Mouse (Mus musculus): ENCODE data around the gene Abhd5.

Gene Abhd5

GRCm38 (mm10) chr9:122395816-122396215 is 44.4 kb downstream of the Abhd5 start:
- in situ Hi-C loops (cut with MboI; ENCODE audit: low pct_unique_long_range_greater_than_20kb in 1 of 2, low sequenced_read_pairs in 2 of 2, unreplicated experiment in 1 of 2): no loop called here

- in situ Hi-C loops (cut with MboI; ENCODE audit: low pct_unique_long_range_greater_than_20kb in 1 of 2, low sequenced_read_pairs in 2 of 2, unreplicated experiment in 1 of 2): no loop called here
Measured at GRCm38 (mm10) chr9:122397156-122397555, 45.7 kb downstream of the Abhd5 start.

GRCm38 (mm10) chr9:122398746-122399145 is 47.3 kb downstream of the Abhd5 start:
- in situ Hi-C loops (cut with MboI; ENCODE audit: low pct_unique_long_range_greater_than_20kb in 1 of 2, low sequenced_read_pairs in 2 of 2, unreplicated experiment in 1 of 2): no loop called here

- in situ Hi-C loops (cut with MboI; ENCODE audit: low pct_unique_long_range_greater_than_20kb in 1 of 2, low sequenced_read_pairs in 2 of 2, unreplicated experiment in 1 of 2): no loop called here
Measured at GRCm38 (mm10) chr9:122401239-122401638, 49.8 kb downstream of the Abhd5 start.

GRCm38 (mm10) chr9:122410437-122411175 is 59.2 kb downstream of the Abhd5 start:
- in situ Hi-C loops (cut with MboI; ENCODE audit: low pct_unique_long_range_greater_than_20kb in 1 of 2, low sequenced_read_pairs in 2 of 2, unreplicated experiment in 1 of 2): no loop called here

GRCm38 (mm10) chr9:122414648-122415047 is 63.2 kb downstream of the Abhd5 start:
- in situ Hi-C loops (cut with MboI; ENCODE audit: low pct_unique_long_range_greater_than_20kb in 1 of 2, low sequenced_read_pairs in 2 of 2, unreplicated experiment in 1 of 2): no loop called here

GRCm38 (mm10) chr9:122415056-122415775 is 63.8 kb downstream of the Abhd5 start:
- in situ Hi-C loops (cut with MboI; ENCODE audit: low pct_unique_long_range_greater_than_20kb in 1 of 2, low sequenced_read_pairs in 2 of 2, unreplicated experiment in 1 of 2): no loop called here

GRCm38 (mm10) chr9:122416617-122417016 is 65.2 kb downstream of the Abhd5 start:
- in situ Hi-C loops (cut with MboI; ENCODE audit: low pct_unique_long_range_greater_than_20kb in 1 of 2, low sequenced_read_pairs in 2 of 2, unreplicated experiment in 1 of 2): no loop called here

- in situ Hi-C loops (cut with MboI; ENCODE audit: low pct_unique_long_range_greater_than_20kb in 1 of 2, low sequenced_read_pairs in 2 of 2, unreplicated experiment in 1 of 2): no loop called here
Measured at GRCm38 (mm10) chr9:122420195-122420756, 68.9 kb downstream of the Abhd5 start.

- in situ Hi-C loops (cut with MboI; ENCODE audit: low pct_unique_long_range_greater_than_20kb in 1 of 2, low sequenced_read_pairs in 2 of 2, unreplicated experiment in 1 of 2): no loop called here
Measured at GRCm38 (mm10) chr9:122420772-122421764, 69.7 kb downstream of the Abhd5 start.

- in situ Hi-C loops (cut with MboI; ENCODE audit: low pct_unique_long_range_greater_than_20kb in 1 of 2, low sequenced_read_pairs in 2 of 2, unreplicated experiment in 1 of 2): no loop called here
Measured at GRCm38 (mm10) chr9:122421911-122422310, 70.5 kb downstream of the Abhd5 start.

- in situ Hi-C loops (cut with MboI; ENCODE audit: low pct_unique_long_range_greater_than_20kb in 1 of 2, low sequenced_read_pairs in 2 of 2, unreplicated experiment in 1 of 2): no loop called here
Measured at GRCm38 (mm10) chr9:122422706-122423105, 71.3 kb downstream of the Abhd5 start.

- in situ Hi-C loops (cut with MboI; ENCODE audit: low pct_unique_long_range_greater_than_20kb in 1 of 2, low sequenced_read_pairs in 2 of 2, unreplicated experiment in 1 of 2): no loop called here
Measured at GRCm38 (mm10) chr9:122423146-122423545, 71.7 kb downstream of the Abhd5 start.

GRCm38 (mm10) chr9:122424941-122425608 is 73.7 kb downstream of the Abhd5 start:
- in situ Hi-C loops (cut with MboI; ENCODE audit: low pct_unique_long_range_greater_than_20kb in 1 of 2, low sequenced_read_pairs in 2 of 2, unreplicated experiment in 1 of 2): no loop called here

- in situ Hi-C loops (cut with MboI; ENCODE audit: low pct_unique_long_range_greater_than_20kb in 1 of 2, low sequenced_read_pairs in 2 of 2, unreplicated experiment in 1 of 2): no loop called here
Measured at GRCm38 (mm10) chr9:122429058-122429649, 77.7 kb downstream of the Abhd5 start.

GRCm38 (mm10) chr9:122429685-122430084 is 78.3 kb downstream of the Abhd5 start:
- in situ Hi-C loops (cut with MboI; ENCODE audit: low pct_unique_long_range_greater_than_20kb in 1 of 2, low sequenced_read_pairs in 2 of 2, unreplicated experiment in 1 of 2): no loop called here

Data from mouse embryonic stem cell (cell line).